Comparison of ENCODE assay signal across 9 mouse cellular contexts in genomic region chr10:26752929-26753567, GRCm38 (mm10). TPM values are rescaled to one million over a fixed set of nuclear protein-coding genes. Genes with fewer than 3 reads are reported as not detected.
DNase-seq lines count a peak whose midpoint lies in the region; ATAC-seq lines count a peak whose summit lies in the region.
"Had no signal": no experiment of that assay in that cellular context is flagged by ENCODE, and none has a peak within 500 bp of the region (broad histone marks: within the 10 kb centered on the region; RNA-seq: fewer than 3 reads in every experiment).

TSS of gene Arhgap18 (plus strand) at chr10:26753421.

- H3K4me3 ChIP-seq in forebrain, embryonic 16.5 days (replicated peaks; ENCODE audit: low read length), result no peak within 1 kb of the TSS
- no peak within 1 kb of the TSS for H3K4me3 ChIP-seq in kidney, embryonic 14.5 days (ENCODE audit: low read length)
- no peak within 1 kb of the TSS for H3K4me3 ChIP-seq in neural tube, embryonic 13.5 days
- H3K4me3 ChIP-seq: liver, embryonic 13.5 days had no signal

- H3K27me3 ChIP-seq in forebrain, embryonic 16.5 days (replicated peaks; ENCODE audit: control insufficient read depth, insufficient read depth, low read length), result no peaks in the 10 kb centered on the region
- H3K27me3 ChIP-seq in kidney, embryonic 14.5 days (ENCODE audit: control insufficient read depth, insufficient read depth, low read length), result no peaks in the 10 kb centered on the region
- H3K27me3 ChIP-seq in neural tube, embryonic 13.5 days, result no peaks in the 10 kb centered on the region
- H3K27me3 ChIP-seq: liver, embryonic 13.5 days had no signal

- ATAC-seq in forebrain, embryonic 16.5 days, result peak; percentile 63
- ATAC-seq in kidney, embryonic 14.5 days (ENCODE audit: low FRiP score, low TSS enrichment), result no peak
- ATAC-seq in neural tube, embryonic 13.5 days (ENCODE audit: low read depth), result peak; percentile 41; the same call in 1 of the 2 replicates

- H3K27ac ChIP-seq in forebrain, embryonic 16.5 days (ENCODE audit: low read length), result peak within 1 kb of the TSS; percentile 39; the same call in 1 of the 2 replicates
- no peak within 1 kb of the TSS; the same call in 1 of the 2 replicates for H3K27ac ChIP-seq in kidney, embryonic 14.5 days (ENCODE audit: low read depth, low read length)
- H3K27ac ChIP-seq in neural tube, embryonic 13.5 days (replicated peaks), result 0 out of 2 replicates have a peak within 1 kb of the TSS, but pooled peaks have one; percentile 6
- H3K27ac ChIP-seq: liver, embryonic 13.5 days had no signal

- WGBS in forebrain, embryonic 16.5 days, result 71% methylated on average over 11 of the region's 11 CpGs
- 79% methylated on average over 11 of the region's 11 CpGs for WGBS in kidney, embryonic 14.5 days
- 80% methylated on average over 11 of the region's 11 CpGs for WGBS in neural tube, embryonic 13.5 days

- 0 out of 2 replicates have a peak, but pooled peaks cover 3% of the 10 kb centered on the region for H3K4me1 ChIP-seq in forebrain, embryonic 16.5 days (replicated peaks; ENCODE audit: control insufficient read depth, insufficient read depth, low read length)
- H3K4me1 ChIP-seq in kidney, embryonic 14.5 days (ENCODE audit: control insufficient read depth, insufficient read depth, low read length), result no peaks in the 10 kb centered on the region
- H3K4me1 ChIP-seq in neural tube, embryonic 13.5 days (replicated peaks), result no peaks in the 10 kb centered on the region

- H3K9ac ChIP-seq in forebrain, embryonic 16.5 days (replicated peaks; ENCODE audit: low read depth, low read length), result peak within 1 kb of the TSS; percentile 40
- H3K9ac ChIP-seq in kidney, embryonic 14.5 days (ENCODE audit: low read depth, low read length), result no peak within 1 kb of the TSS
- H3K9ac ChIP-seq in neural tube, embryonic 13.5 days, result no peak within 1 kb of the TSS
- H3K9ac ChIP-seq: liver, embryonic 13.5 days had no signal

- no peaks in the 10 kb centered on the region for H3K36me3 ChIP-seq in forebrain, embryonic 16.5 days (ENCODE audit: control insufficient read depth, insufficient read depth)
- no peaks in the 10 kb centered on the region for H3K36me3 ChIP-seq in kidney, embryonic 14.5 days (ENCODE audit: control insufficient read depth, insufficient read depth, low read length)
- no peaks in the 10 kb centered on the region for H3K36me3 ChIP-seq in neural tube, embryonic 13.5 days
- H3K36me3 ChIP-seq: liver, embryonic 13.5 days had no signal

- peak within 1 kb of the TSS; percentile 44 for H3K4me2 ChIP-seq in forebrain, embryonic 16.5 days (ENCODE audit: low read length)
- H3K4me2 ChIP-seq in kidney, embryonic 14.5 days (replicated peaks; ENCODE audit: low read depth, low read length), result no peak within 1 kb of the TSS
- peak within 1 kb of the TSS; percentile 22; the same call in 1 of the 2 replicates for H3K4me2 ChIP-seq in neural tube, embryonic 13.5 days
- H3K4me2 ChIP-seq: liver, embryonic 13.5 days had no signal

- DNase-seq in gastrocnemius, postnatal 10 days, result no peak
- no peak for DNase-seq in gastrocnemius, adult 8-10 months (ENCODE audit: low spot score in 2 of 2)
- DNase-seq in adipocyte (ENCODE audit: low spot score) (peak; percentile 47), MN1 (ENCODE audit: low spot score) (no peak)
- no peak for DNase-seq in embryo, embryonic 10.5 days (ENCODE audit: low spot score)

- no peaks in the 10 kb centered on the region for H3K9me3 ChIP-seq in forebrain, embryonic 16.5 days (ENCODE audit: control insufficient read depth, low read length)
- H3K9me3 ChIP-seq in kidney, embryonic 14.5 days (ENCODE audit: control insufficient read depth, low read length), result no peaks in the 10 kb centered on the region
- H3K9me3 ChIP-seq in neural tube, embryonic 13.5 days, result no peaks in the 10 kb centered on the region
- H3K9me3 ChIP-seq: liver, embryonic 13.5 days had no signal

RNA-seq across cellular contexts. Expression of gene Arhgap18, which starts in this region (rescaled TPM):
- total RNA-seq in gastrocnemius, postnatal 10 days (2021), result 10 to 100 TPM; 21.2 to 32.0 TPM
- total RNA-seq in gastrocnemius, adult 8-10 months (2022), result 1 to 10 TPM; 2.6 to 4.2 (median 3.3) TPM
- polyA plus RNA-seq in forebrain, embryonic 16.5 days (2015; fragmentation: Nextera tagmentation; extraction: Ambion mirVana), result 13.2 and 13.8 TPM in 2 replicates
- polyA plus RNA-seq in kidney, embryonic 14.5 days (2014; fragmentation: Nextera tagmentation; extraction: Ambion mirVana), result 33.1 and 44.1 TPM in 2 replicates
- polyA plus RNA-seq in neural tube, embryonic 13.5 days (2015; fragmentation: Nextera tagmentation; extraction: Ambion mirVana), result 11.9 and 13.9 TPM in 2 replicates

Comparison
In these comparisons a context has a peak if more than half of its experiments do, and no peak if none do; other contexts are left out.
1. RNA of gene Arhgap18 (total RNA-seq): 21.2 to 32.0 TPM in gastrocnemius, postnatal 10 days; 2.6 to 4.2 TPM in gastrocnemius, adult 8-10 months; every median in the first group is over 4 times any median in the second.